Mouse (Mus musculus): ENCODE data around the gene Slc38a9. TPM values are rescaled to one million over a fixed set of nuclear protein-coding genes. Genes with fewer than 3 reads are reported as not detected.
A peak's percentile ranks its signal among the peaks of the same experiment; 100 is the strongest.

Gene Slc38a9
- polyA plus RNA-seq (2014; fragmentation: Nextera tagmentation; extraction: Ambion mirVana) = 18.5 and 21.0 TPM in 2 replicates

GRCm38 (mm10) chr13:112660574-112661381 is at the start of gene Slc38a9:
Gene Slc38a9, plus strand, starts transcription at chr13:112660751.
- under 1% methylated on average over 33 of the region's 33 CpGs for WGBS
- H3K9ac ChIP-seq = peak within 1 kb of the TSS; percentile 73
- peak within 1 kb of the TSS; percentile 82 for H3K27ac ChIP-seq
- H3K4me3 ChIP-seq (replicated peaks; ENCODE audit: low read length) = peak within 1 kb of the TSS; percentile 68
- DNase-seq (ENCODE audit: low spot score) = peak; percentile 95
- no peaks in the 10 kb centered on the region for H3K36me3 ChIP-seq (replicated peaks; ENCODE audit: control insufficient read depth, insufficient read depth)
- no peaks in the 10 kb centered on the region for H3K27me3 ChIP-seq (ENCODE audit: control insufficient read depth, insufficient read depth, low read length)
- peak; percentile 99 for ATAC-seq (ENCODE audit: low FRiP score)
- peaks cover 7% of the 10 kb centered on the region for H3K4me1 ChIP-seq (replicated peaks; ENCODE audit: control insufficient read depth, insufficient read depth, low read length)
- H3K4me2 ChIP-seq (replicated peaks) = peak within 1 kb of the TSS; percentile 77
- no peaks in the 10 kb centered on the region for H3K9me3 ChIP-seq (ENCODE audit: control insufficient read depth, low read length)

GRCm38 (mm10) chr13:112621592-112621991 is 39.0 kb upstream of the Slc38a9 start:
- 82% methylated on average over 3 of the region's 3 CpGs for WGBS
- H3K9ac ChIP-seq = no peak overlapping the region
- no peaks in the 10 kb centered on the region for H3K36me3 ChIP-seq (replicated peaks; ENCODE audit: control insufficient read depth, insufficient read depth)
- H3K27me3 ChIP-seq (ENCODE audit: control insufficient read depth, insufficient read depth, low read length) = no peaks in the 10 kb centered on the region
- no peak overlapping the region for H3K27ac ChIP-seq
- no peak overlapping the region for H3K4me2 ChIP-seq (replicated peaks)
- H3K4me3 ChIP-seq (replicated peaks; ENCODE audit: low read length) = no peak overlapping the region
- DNase-seq (ENCODE audit: low spot score) (no peak), ATAC-seq (ENCODE audit: low FRiP score) (no peak)
- no peaks in the 10 kb centered on the region for H3K9me3 ChIP-seq (ENCODE audit: control insufficient read depth, low read length)
- no peaks in the 10 kb centered on the region for H3K4me1 ChIP-seq (replicated peaks; ENCODE audit: control insufficient read depth, insufficient read depth, low read length)

- Histone ChIP-seq H3K27me3 (ENCODE audit: control insufficient read depth, insufficient read depth, low read length) (no peaks in the 10 kb centered on the region), H3K4me3 (replicated peaks; ENCODE audit: low read length) (no peak overlapping the region), H3K27ac (no peak overlapping the region), H3K9ac (no peak overlapping the region), H3K4me1 (replicated peaks; ENCODE audit: control insufficient read depth, insufficient read depth, low read length) (no peaks in the 10 kb centered on the region), H3K4me2 (replicated peaks) (no peak overlapping the region), H3K9me3 (ENCODE audit: control insufficient read depth, low read length) (no peaks in the 10 kb centered on the region), H3K36me3 (replicated peaks; ENCODE audit: control insufficient read depth, insufficient read depth) (no peaks in the 10 kb centered on the region)
- WGBS = 45% methylated on average over 7 of the region's 7 CpGs
- DNase-seq (ENCODE audit: low spot score) = no peak
- ATAC-seq (ENCODE audit: low FRiP score) = no peak
These were observed 36.9 kb upstream of the Slc38a9 start for GRCm38 (mm10) chr13:112623656-112624055.

- Histone ChIP-seq H3K9ac (no peak overlapping the region), H3K27ac (no peak overlapping the region), H3K4me1 (replicated peaks; ENCODE audit: control insufficient read depth, insufficient read depth, low read length) (no peaks in the 10 kb centered on the region), H3K4me2 (replicated peaks) (no peak overlapping the region), H3K4me3 (replicated peaks; ENCODE audit: low read length) (no peak overlapping the region), H3K9me3 (ENCODE audit: control insufficient read depth, low read length) (no peaks in the 10 kb centered on the region), H3K27me3 (ENCODE audit: control insufficient read depth, insufficient read depth, low read length) (no peaks in the 10 kb centered on the region), H3K36me3 (replicated peaks; ENCODE audit: control insufficient read depth, insufficient read depth) (no peaks in the 10 kb centered on the region)
- DNase-seq (ENCODE audit: low spot score) (no peak), ATAC-seq (ENCODE audit: low FRiP score) (no peak)
- 77% methylated on average over 3 of the region's 3 CpGs for WGBS
These were observed 35.9 kb upstream of the Slc38a9 start for GRCm38 (mm10) chr13:112624622-112625021.

- Histone ChIP-seq H3K27me3 (ENCODE audit: control insufficient read depth, insufficient read depth, low read length) (no peaks in the 10 kb centered on the region), H3K9ac (no peak overlapping the region), H3K27ac (no peak overlapping the region), H3K9me3 (ENCODE audit: control insufficient read depth, low read length) (no peaks in the 10 kb centered on the region), H3K36me3 (replicated peaks; ENCODE audit: control insufficient read depth, insufficient read depth) (no peaks in the 10 kb centered on the region), H3K4me3 (replicated peaks; ENCODE audit: low read length) (no peak overlapping the region), H3K4me2 (replicated peaks) (no peak overlapping the region), H3K4me1 (replicated peaks; ENCODE audit: control insufficient read depth, insufficient read depth, low read length) (no peaks in the 10 kb centered on the region)
- DNase-seq (ENCODE audit: low spot score) = no peak
- ATAC-seq (ENCODE audit: low FRiP score) = no peak
These were observed 35.0 kb upstream of the Slc38a9 start for GRCm38 (mm10) chr13:112625566-112625965.

- no peak overlapping the region for H3K4me2 ChIP-seq (replicated peaks)
These were observed 25.2 kb upstream of the Slc38a9 start for GRCm38 (mm10) chr13:112635174-112635837.

GRCm38 (mm10) chr13:112636498-112636897 is 24.1 kb upstream of the Slc38a9 start:
- H3K27me3 ChIP-seq (ENCODE audit: control insufficient read depth, insufficient read depth, low read length) = no peaks in the 10 kb centered on the region
- ATAC-seq (ENCODE audit: low FRiP score) (no peak), DNase-seq (ENCODE audit: low spot score) (no peak)
- 50% methylated on average over 3 of the region's 3 CpGs for WGBS
- H3K27ac ChIP-seq = no peak overlapping the region
- no peak overlapping the region for H3K4me3 ChIP-seq (replicated peaks; ENCODE audit: low read length)
- no peak overlapping the region for H3K4me2 ChIP-seq (replicated peaks)
- H3K9ac ChIP-seq = no peak overlapping the region
- no peaks in the 10 kb centered on the region for H3K4me1 ChIP-seq (replicated peaks; ENCODE audit: control insufficient read depth, insufficient read depth, low read length)
- no peaks in the 10 kb centered on the region for H3K9me3 ChIP-seq (ENCODE audit: control insufficient read depth, low read length)
- no peaks in the 10 kb centered on the region for H3K36me3 ChIP-seq (replicated peaks; ENCODE audit: control insufficient read depth, insufficient read depth)

More at GRCm38 (mm10) chr13:112635174-112635837, 25.2 kb upstream of the Slc38a9 start:
- WGBS = 62% methylated on average over 7 of the region's 7 CpGs
- Histone ChIP-seq H3K36me3 (replicated peaks; ENCODE audit: control insufficient read depth, insufficient read depth) (no peaks in the 10 kb centered on the region), H3K9ac (no peak overlapping the region), H3K9me3 (ENCODE audit: control insufficient read depth, low read length) (no peaks in the 10 kb centered on the region), H3K27ac (no peak overlapping the region), H3K27me3 (ENCODE audit: control insufficient read depth, insufficient read depth, low read length) (no peaks in the 10 kb centered on the region), H3K4me3 (replicated peaks; ENCODE audit: low read length) (no peak overlapping the region), H3K4me1 (replicated peaks; ENCODE audit: control insufficient read depth, insufficient read depth, low read length) (no peaks in the 10 kb centered on the region)
- no peak for ATAC-seq (ENCODE audit: low FRiP score)
- DNase-seq (ENCODE audit: low spot score) = no peak

- Histone ChIP-seq H3K36me3 (replicated peaks; ENCODE audit: control insufficient read depth, insufficient read depth) (no peaks in the 10 kb centered on the region), H3K9ac (no peak overlapping the region), H3K4me1 (replicated peaks; ENCODE audit: control insufficient read depth, insufficient read depth, low read length) (no peaks in the 10 kb centered on the region), H3K4me2 (replicated peaks) (no peak overlapping the region), H3K27me3 (ENCODE audit: control insufficient read depth, insufficient read depth, low read length) (no peaks in the 10 kb centered on the region), H3K4me3 (replicated peaks; ENCODE audit: low read length) (no peak overlapping the region), H3K9me3 (ENCODE audit: control insufficient read depth, low read length) (no peaks in the 10 kb centered on the region), H3K27ac (no peak overlapping the region)
- ATAC-seq (ENCODE audit: low FRiP score) (no peak), DNase-seq (ENCODE audit: low spot score) (no peak)
- 63% methylated on average over 4 of the region's 4 CpGs for WGBS
These were observed 21.4 kb upstream of the Slc38a9 start for GRCm38 (mm10) chr13:112639111-112639510.

- H3K4me2 ChIP-seq (replicated peaks) = no peak overlapping the region
- H3K27me3 ChIP-seq (ENCODE audit: control insufficient read depth, insufficient read depth, low read length) = no peaks in the 10 kb centered on the region
- no peak overlapping the region for H3K9ac ChIP-seq
- H3K4me1 ChIP-seq (replicated peaks; ENCODE audit: control insufficient read depth, insufficient read depth, low read length) = no peaks in the 10 kb centered on the region
- H3K4me3 ChIP-seq (replicated peaks; ENCODE audit: low read length) = no peak overlapping the region
- DNase-seq (ENCODE audit: low spot score) (no peak), ATAC-seq (ENCODE audit: low FRiP score) (no peak)
- no peaks in the 10 kb centered on the region for H3K36me3 ChIP-seq (replicated peaks; ENCODE audit: control insufficient read depth, insufficient read depth)
- H3K9me3 ChIP-seq (ENCODE audit: control insufficient read depth, low read length) = no peaks in the 10 kb centered on the region
- 90% methylated on average over 3 of the region's 3 CpGs for WGBS
- no peak overlapping the region for H3K27ac ChIP-seq
These were observed 17.7 kb upstream of the Slc38a9 start for GRCm38 (mm10) chr13:112642897-112643296.

All from hindbrain, embryonic 14.5 days (tissue).